Mouse (Mus musculus) limb, embryonic 13.5 days (tissue): Measurements from ENCODE around the gene Dnajb4. TPM values are rescaled to one million over a fixed set of nuclear protein-coding genes. Genes with fewer than 3 reads are reported as not detected.

Experiments
- ATAC-seq: fragments of 200-750 bp; cut with Nextera tagmentation; 2 replicates; pipeline ENCODE4 v1.8.0; 2017; ENCODE audit warnings: low read depth, moderate number of reproducible peaks, moderate TSS enrichment; ENCODE audit not compliant: low FRiP score
- H3K27ac ChIP-seq: fragments of 300-500 bp; sonication (generic); 2 replicates; pipeline ENCODE4 v1.5.1; 2015; ENCODE audit warnings: inconsistent platforms, mild to moderate bottlenecking, moderate library complexity
- H3K27me3 ChIP-seq: fragments of 300-500 bp; sonication (generic); 2 replicates; pipeline ENCODE4 v1.6.1; 2015; ENCODE audit warnings: mild to moderate bottlenecking, inconsistent platforms
- H3K36me3 ChIP-seq: fragments of 300-500 bp; sonication (generic); 2 replicates; pipeline ENCODE4 v1.6.1; 2015; ENCODE audit warnings: inconsistent platforms, mild to moderate bottlenecking, moderate library complexity
- H3K4me1 ChIP-seq: fragments of 300-500 bp; sonication (generic); 2 replicates; pipeline ENCODE4 v1.6.1; 2015; ENCODE audit warnings: inconsistent platforms
- H3K4me2 ChIP-seq: fragments of 300-500 bp; sonication (generic); replicated peaks from 2 replicates; pipeline ENCODE4 v1.6.1; 2015; ENCODE audit warnings: inconsistent platforms, mild to moderate bottlenecking, moderate library complexity
- H3K4me3 ChIP-seq: fragments of 300-500 bp; sonication (generic); 2 replicates; pipeline ENCODE4 v1.5.1; 2015; ENCODE audit warnings: moderate library complexity, mild to moderate bottlenecking, inconsistent platforms
- H3K9ac ChIP-seq: fragments of 300-500 bp; sonication (generic); 2 replicates; pipeline ENCODE4 v1.6.1; 2015; ENCODE audit warnings: mild to moderate bottlenecking, inconsistent platforms
- H3K9me3 ChIP-seq: fragments of 300-500 bp; sonication (generic); 2 replicates; pipeline ENCODE4 v1.6.1; 2016; ENCODE audit warnings: inconsistent platforms
- WGBS: fragments of 180-500 bp; shearing (Covaris S2); methylation state at CpG from one replicate; pipeline ENCODE4 v1.1.7; 2015; 5-methylcytosine and 5-hydroxymethylcytosine counted together
- polyA plus RNA-seq: library from polyadenylated mRNA; unstranded; fragments of >200 nt; fragmentation: Nextera tagmentation; extraction: Ambion mirVana; gene quantifications from 2 replicates; pipeline ENCODE4 v1.2.1, GENCODE M21; 2015

The Dnajb4 gene
- polyA plus RNA-seq, 1 experiment from 2014 or later: 37.2 TPM

GRCm38 (mm10) chr3:152166699-152167451, 43.2 kb downstream of the Dnajb4 start:
- ATAC-seq: no peak
- Histone ChIP-seq H3K27me3 (peaks cover 37% of the 10 kb centered on the region), H3K4me2 (peak overlapping the region; percentile 61), H3K4me1 (peaks cover 26% of the 10 kb centered on the region), H3K9ac (peak overlapping the region; percentile 46; the same call in 1 of the 2 replicates), H3K4me3 (peak overlapping the region; percentile 32), H3K36me3 (no peaks in the 10 kb centered on the region), H3K9me3 (no peaks in the 10 kb centered on the region), H3K27ac (no peak overlapping the region)
- 12% methylated on average over 17 of the region's 29 CpGs for WGBS

- ATAC-seq: no peak
- no peak within 1 kb of the TSS for H3K27ac ChIP-seq
These were observed 44.0 kb downstream of the Dnajb4 start, which contains the start of gene Gipc2 for GRCm38 (mm10) chr3:152166099-152166423. TSS of gene Gipc2 (minus strand) at chr3:152166230.

GRCm38 (mm10) chr3:152165351-152166098, 44.6 kb downstream of the Dnajb4 start:
- Histone ChIP-seq H3K27ac (no peak overlapping the region), H3K4me2 (peak overlapping the region; percentile 100), H3K9ac (peak overlapping the region; percentile 70), H3K4me1 (peaks cover 24% of the 10 kb centered on the region), H3K9me3 (no peaks in the 10 kb centered on the region), H3K27me3 (peaks cover 37% of the 10 kb centered on the region), H3K36me3 (no peaks in the 10 kb centered on the region), H3K4me3 (peak overlapping the region; percentile 57)
- WGBS: 1% methylated on average over 53 of the region's 53 CpGs
- peak; percentile 61; the same call in 1 of the 2 replicates for ATAC-seq

More at GRCm38 (mm10) chr3:152166099-152166423, 44.0 kb downstream of the Dnajb4 start, which contains the start of gene Gipc2:
- H3K27me3 ChIP-seq: peaks cover 37% of the 10 kb centered on the region
- H3K9ac ChIP-seq: peak within 1 kb of the TSS; percentile 70
- H3K36me3 ChIP-seq: no peaks in the 10 kb centered on the region
- H3K4me1 ChIP-seq: peaks cover 24% of the 10 kb centered on the region
- 10% methylated on average over 10 of the region's 10 CpGs for WGBS
- H3K9me3 ChIP-seq: no peaks in the 10 kb centered on the region
- peak within 1 kb of the TSS; percentile 57 for H3K4me3 ChIP-seq
- H3K4me2 ChIP-seq: peak within 1 kb of the TSS; percentile 100

GRCm38 (mm10) chr3:152165014-152165350, 45.1 kb downstream of the Dnajb4 start:
- 35% methylated on average over 9 of the region's 9 CpGs for WGBS
- H3K36me3 ChIP-seq: no peaks in the 10 kb centered on the region
- no peak for ATAC-seq
- H3K27ac ChIP-seq: no peak overlapping the region
- no peaks in the 10 kb centered on the region for H3K9me3 ChIP-seq
- H3K9ac ChIP-seq: peak overlapping the region; percentile 70; the same call in 1 of the 2 replicates
- H3K4me2 ChIP-seq: peak overlapping the region; percentile 100
- peaks cover 37% of the 10 kb centered on the region for H3K27me3 ChIP-seq
- peak overlapping the region; percentile 57 for H3K4me3 ChIP-seq
- peaks cover 24% of the 10 kb centered on the region for H3K4me1 ChIP-seq

GRCm38 (mm10) chr3:152163320-152163719, 46.8 kb downstream of the Dnajb4 start:
- H3K9ac ChIP-seq: no peak overlapping the region
- H3K27me3 ChIP-seq: peaks cover 37% of the 10 kb centered on the region
- no peak overlapping the region for H3K4me3 ChIP-seq
- H3K4me2 ChIP-seq: no peak overlapping the region
- H3K9me3 ChIP-seq: no peaks in the 10 kb centered on the region
- no peak overlapping the region for H3K27ac ChIP-seq
- H3K36me3 ChIP-seq: no peaks in the 10 kb centered on the region
- peaks cover 24% of the 10 kb centered on the region for H3K4me1 ChIP-seq
- ATAC-seq: no peak
- 86% methylated on average over 8 of the region's 8 CpGs for WGBS

- Histone ChIP-seq H3K27ac (no peak overlapping the region), H3K4me3 (no peak overlapping the region), H3K4me1 (peaks cover 7% of the 10 kb centered on the region), H3K9ac (no peak overlapping the region), H3K9me3 (no peaks in the 10 kb centered on the region), H3K4me2 (no peak overlapping the region), H3K36me3 (no peaks in the 10 kb centered on the region), H3K27me3 (peaks cover 15% of the 10 kb centered on the region)
- 59% methylated on average over 4 of the region's 4 CpGs for whole genome bisulfite sequencing
- ATAC-seq: no peak
These were observed 49.5 kb downstream of the Dnajb4 start for GRCm38 (mm10) chr3:152160607-152161006.

- ATAC-seq: no peak
- Histone ChIP-seq H3K27me3 (0 out of 2 replicates have a peak, but pooled peaks cover 2% of the 10 kb centered on the region), H3K4me3 (no peak overlapping the region), H3K27ac (no peak overlapping the region), H3K36me3 (no peaks in the 10 kb centered on the region), H3K9me3 (no peaks in the 10 kb centered on the region), H3K9ac (no peak overlapping the region), H3K4me1 (no peaks in the 10 kb centered on the region), H3K4me2 (no peak overlapping the region)
These were observed 50.8 kb downstream of the Dnajb4 start for GRCm38 (mm10) chr3:152159321-152159720.

GRCm38 (mm10) chr3:152158344-152159291, 51.5 kb downstream of the Dnajb4 start:
- Histone ChIP-seq H3K36me3 (no peaks in the 10 kb centered on the region), H3K27ac (no peak overlapping the region), H3K4me3 (no peak overlapping the region), H3K9ac (no peak overlapping the region), H3K4me1 (no peaks in the 10 kb centered on the region), H3K4me2 (no peak overlapping the region), H3K27me3 (no peaks in the 10 kb centered on the region), H3K9me3 (no peaks in the 10 kb centered on the region)
- ATAC-seq: no peak
- WGBS: 63% methylated on average over 9 of the region's 10 CpGs

- Histone ChIP-seq H3K9ac (no peak overlapping the region), H3K36me3 (no peaks in the 10 kb centered on the region), H3K9me3 (no peaks in the 10 kb centered on the region), H3K4me3 (no peak overlapping the region), H3K27ac (no peak overlapping the region), H3K4me2 (no peak overlapping the region), H3K4me1 (no peaks in the 10 kb centered on the region), H3K27me3 (no peaks in the 10 kb centered on the region)
- WGBS: 84% methylated on average over 23 of the region's 23 CpGs
- ATAC-seq: no peak
These were observed 53.1 kb downstream of the Dnajb4 start for GRCm38 (mm10) chr3:152156816-152157496.

GRCm38 (mm10) chr3:152155296-152155948, 54.7 kb downstream of the Dnajb4 start:
- no peak for ATAC-seq
- Histone ChIP-seq H3K9ac (no peak overlapping the region), H3K27ac (no peak overlapping the region), H3K27me3 (no peaks in the 10 kb centered on the region), H3K4me1 (no peaks in the 10 kb centered on the region), H3K4me3 (no peak overlapping the region), H3K36me3 (no peaks in the 10 kb centered on the region), H3K4me2 (no peak overlapping the region), H3K9me3 (no peaks in the 10 kb centered on the region)
- WGBS: 51% methylated on average over 11 of the region's 11 CpGs

- WGBS: 83% methylated on average over 5 of the region's 5 CpGs
- Histone ChIP-seq H3K9me3 (no peaks in the 10 kb centered on the region), H3K27ac (no peak overlapping the region), H3K4me1 (no peaks in the 10 kb centered on the region), H3K4me3 (no peak overlapping the region), H3K36me3 (no peaks in the 10 kb centered on the region), H3K9ac (no peak overlapping the region), H3K27me3 (no peaks in the 10 kb centered on the region), H3K4me2 (no peak overlapping the region)
- no peak for ATAC-seq
These were observed 56.0 kb downstream of the Dnajb4 start for GRCm38 (mm10) chr3:152154095-152154494.
